Mouse (Mus musculus) heart, postnatal 0 days (tissue): ENCODE data around the gene Kcnj11.

Experiments used
- CTCF ChIP-seq: IDR thresholded peaks from 2 replicates; pipeline ENCODE4 v1.5.1; 2016; ENCODE audit warnings: antibody characterized with exemption, control low read depth, low read depth
- EP300 ChIP-seq: IDR thresholded peaks from 2 replicates; pipeline ENCODE4 v1.6.1; 2016; ENCODE audit warnings: antibody characterized with exemption, low read depth

- TF ChIP-seq CTCF (no peak), EP300 (no peak)
Observed at GRCm38 (mm10) chr7:46117035-46117434, 16.5 kb upstream of the Kcnj11 start.
